Mouse (Mus musculus) thymus, postnatal 4 days (tissue): ENCODE results near the gene Fgfr2.

Source experiments
- DNase-seq: peaks from one replicate; pipeline ENCODE4 v3.0.0; 2021

The Fgfr2 gene

GRCm38 (mm10) chr7:133039556-133040255 is 83.4 kb downstream of the Fgfr2 start:
- DNase-seq, result no peak

- DNase-seq, result no peak
These were observed 85.5 kb downstream of the Fgfr2 start for GRCm38 (mm10) chr7:133037618-133038017.

- DNase-seq, result no peak
These were observed 85.9 kb downstream of the Fgfr2 start for GRCm38 (mm10) chr7:133037217-133037616.

- DNase-seq, result no peak
These were observed 87.2 kb downstream of the Fgfr2 start for GRCm38 (mm10) chr7:133035901-133036300.

- peak; percentile 44 for DNase-seq
These were observed 90.5 kb downstream of the Fgfr2 start for GRCm38 (mm10) chr7:133032589-133033203.

- no peak for DNase-seq
These were observed 93.6 kb downstream of the Fgfr2 start for GRCm38 (mm10) chr7:133029496-133030047.

- DNase-seq, result no peak
These were observed 94.1 kb downstream of the Fgfr2 start for GRCm38 (mm10) chr7:133029004-133029403.

- DNase-seq, result no peak
These were observed 95.2 kb downstream of the Fgfr2 start for GRCm38 (mm10) chr7:133027930-133028329.

- DNase-seq, result no peak
These were observed 98.5 kb downstream of the Fgfr2 start for GRCm38 (mm10) chr7:133024694-133025093.

- no peak for DNase-seq
These were observed 103.6 kb downstream of the Fgfr2 start for GRCm38 (mm10) chr7:133019481-133020020.

GRCm38 (mm10) chr7:133018961-133019360 is 104.2 kb downstream of the Fgfr2 start:
- DNase-seq, result no peak

GRCm38 (mm10) chr7:133015416-133016070 is 107.6 kb downstream of the Fgfr2 start:
- DNase-seq, result no peak

GRCm38 (mm10) chr7:133014631-133015030 is 108.5 kb downstream of the Fgfr2 start:
- DNase-seq, result no peak

- DNase-seq, result no peak
These were observed 109.2 kb downstream of the Fgfr2 start for GRCm38 (mm10) chr7:133013923-133014322.

- no peak for DNase-seq
These were observed 110.3 kb downstream of the Fgfr2 start for GRCm38 (mm10) chr7:133012637-133013366.

GRCm38 (mm10) chr7:133011611-133012010 is 111.5 kb downstream of the Fgfr2 start:
- no peak for DNase-seq

GRCm38 (mm10) chr7:133011191-133011590 is 112.0 kb downstream of the Fgfr2 start:
- DNase-seq, result no peak

GRCm38 (mm10) chr7:133010477-133010876 is 112.7 kb downstream of the Fgfr2 start:
- DNase-seq, result no peak

- no peak for DNase-seq
These were observed 113.5 kb downstream of the Fgfr2 start for GRCm38 (mm10) chr7:133009676-133010075.

- DNase-seq, result no peak
These were observed 114.5 kb downstream of the Fgfr2 start for GRCm38 (mm10) chr7:133008663-133009062.

- DNase-seq, result no peak
These were observed 115.8 kb downstream of the Fgfr2 start for GRCm38 (mm10) chr7:133007343-133007742.

- no peak for DNase-seq
These were observed 117.4 kb downstream of the Fgfr2 start for GRCm38 (mm10) chr7:133005772-133006171.

GRCm38 (mm10) chr7:133003421-133003820 is 119.7 kb downstream of the Fgfr2 start:
- peak; percentile 87 for DNase-seq
